Mouse (Mus musculus): ENCODE measurements around the gene Actr1a. TPM values are rescaled to one million over a fixed set of nuclear protein-coding genes. Genes with fewer than 3 reads are reported as not detected.

Gene Actr1a
- polyA plus RNA-seq, 1 experiment from 2014 or later, result 185 TPM

DNA sequence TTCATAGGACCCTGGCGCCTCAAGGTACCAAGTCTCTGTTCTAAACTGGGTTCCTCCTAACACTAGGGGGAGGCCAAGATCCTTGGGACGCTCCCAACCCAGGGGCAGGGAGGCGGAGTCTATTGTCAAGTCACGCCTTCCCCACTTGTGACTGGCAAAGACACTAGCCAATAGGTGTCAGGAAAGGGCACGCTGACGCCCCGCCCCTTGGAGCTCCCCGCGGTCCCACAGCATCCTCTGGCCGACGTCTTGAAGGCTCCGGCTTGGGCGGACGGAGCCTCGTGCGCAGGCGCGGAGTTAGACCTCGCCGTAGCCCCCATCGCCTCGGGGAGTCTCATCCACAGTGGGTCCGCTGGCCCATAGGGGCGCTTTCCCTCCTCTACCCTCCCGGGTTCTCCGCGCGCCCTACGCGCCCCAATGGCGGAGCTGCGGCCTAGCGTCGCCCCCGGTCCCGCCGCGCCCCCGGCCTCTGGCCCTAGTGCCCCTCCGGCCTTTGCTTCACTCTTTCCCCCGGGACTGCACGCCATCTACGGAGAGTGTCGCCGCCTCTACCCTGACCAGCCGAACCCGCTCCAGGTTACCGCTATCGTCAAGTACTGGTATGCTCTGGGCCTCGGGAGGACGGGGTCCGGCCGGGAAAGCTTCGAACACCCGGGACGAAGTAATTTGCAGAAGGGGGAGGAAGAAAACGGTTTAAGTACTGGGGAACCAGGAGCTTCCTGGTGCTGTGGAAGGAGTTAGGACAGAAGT is 1.3 kb upstream of the Actr1a start, which contains the start of gene Sufu:
Gene Sufu (plus strand): TSS at position 211 of the 750 bp plus-strand sequence.
- Histone ChIP-seq H3K36me3 (replicated peaks) (peaks cover 16% of the 10 kb centered on the region), H3K4me3 (peak within 1 kb of the TSS; percentile 89), H3K9me3 (no peaks in the 10 kb centered on the region), H3K27ac (peak within 1 kb of the TSS; percentile 93), H3K27me3 (ENCODE audit: poor library complexity, severe bottlenecking) (no peaks in the 10 kb centered on the region), H3K4me1 (peaks cover 48% of the 10 kb centered on the region)
- peak; percentile 98 for DNase-seq (ENCODE audit: extremely low spot score, low spot score)
- WGBS, result under 1% methylated on average over 57 of the region's 57 CpGs

GRCm38 (mm10) chr19:46396109-46396508 is 561 bp upstream of the Actr1a start:
- Histone ChIP-seq H3K4me1 (peaks cover 48% of the 10 kb centered on the region), H3K27me3 (ENCODE audit: poor library complexity, severe bottlenecking) (no peaks in the 10 kb centered on the region), H3K27ac (0 out of 2 replicates have a peak overlapping the region, but pooled peaks have one; percentile 92), H3K36me3 (replicated peaks) (peaks cover 10% of the 10 kb centered on the region), H3K9me3 (no peaks in the 10 kb centered on the region), H3K4me3 (peak overlapping the region; percentile 89)
- DNase-seq (ENCODE audit: extremely low spot score, low spot score), result no peak
- 15% methylated on average over 8 of the region's 8 CpGs for WGBS

DNA sequence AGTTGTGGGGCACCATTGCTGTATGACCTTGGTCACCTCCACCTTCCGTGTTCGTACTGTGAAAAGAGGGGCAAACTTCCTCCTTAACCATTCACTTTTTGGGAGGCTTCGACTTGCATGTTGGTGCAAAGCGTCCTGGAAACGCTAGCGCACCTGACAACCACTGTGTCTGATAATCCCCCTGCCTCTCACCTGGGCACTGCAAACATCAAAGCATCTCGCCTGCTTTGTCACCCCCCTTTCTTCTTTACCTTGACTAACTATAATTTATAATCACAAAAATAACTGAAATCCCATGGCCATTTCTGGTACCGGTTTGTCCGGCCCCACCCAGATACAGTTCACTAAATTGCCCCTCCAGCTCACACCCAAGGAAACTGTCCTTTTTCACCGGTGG is 838 bp downstream of the Actr1a start:
- Histone ChIP-seq H3K27me3 (ENCODE audit: poor library complexity, severe bottlenecking) (no peaks in the 10 kb centered on the region), H3K9me3 (no peaks in the 10 kb centered on the region), H3K36me3 (replicated peaks) (peaks cover 13% of the 10 kb centered on the region), H3K4me3 (peak overlapping the region; percentile 89), H3K4me1 (peaks cover 45% of the 10 kb centered on the region), H3K27ac (peak overlapping the region; percentile 92)
- WGBS, result 9% methylated on average over 10 of the region's 10 CpGs
- DNase-seq (ENCODE audit: extremely low spot score, low spot score), result no peak

GRCm38 (mm10) chr19:46392018-46392417 is 3.5 kb downstream of the Actr1a start:
- H3K4me1 ChIP-seq, result peaks cover 22% of the 10 kb centered on the region
- H3K27ac ChIP-seq, result no peak overlapping the region
- peaks cover 35% of the 10 kb centered on the region for H3K36me3 ChIP-seq (replicated peaks)
- H3K27me3 ChIP-seq (ENCODE audit: poor library complexity, severe bottlenecking), result no peaks in the 10 kb centered on the region
- DNase-seq (ENCODE audit: extremely low spot score, low spot score), result peak; percentile 53
- WGBS, result 51% methylated on average over 4 of the region's 4 CpGs
- H3K9me3 ChIP-seq, result no peaks in the 10 kb centered on the region
- H3K4me3 ChIP-seq, result no peak overlapping the region

- no peaks in the 10 kb centered on the region for H3K27me3 ChIP-seq (ENCODE audit: poor library complexity, severe bottlenecking)
- WGBS, result 89% methylated on average over 5 of the region's 5 CpGs
- H3K4me3 ChIP-seq, result no peak overlapping the region
- H3K36me3 ChIP-seq (replicated peaks), result peaks cover 53% of the 10 kb centered on the region
- DNase-seq (ENCODE audit: extremely low spot score, low spot score), result no peak
- peaks cover 15% of the 10 kb centered on the region for H3K4me1 ChIP-seq
- H3K27ac ChIP-seq, result no peak overlapping the region
- no peaks in the 10 kb centered on the region for H3K9me3 ChIP-seq
These were observed 5.7 kb downstream of the Actr1a start for GRCm38 (mm10) chr19:46389872-46390271.

DNA sequence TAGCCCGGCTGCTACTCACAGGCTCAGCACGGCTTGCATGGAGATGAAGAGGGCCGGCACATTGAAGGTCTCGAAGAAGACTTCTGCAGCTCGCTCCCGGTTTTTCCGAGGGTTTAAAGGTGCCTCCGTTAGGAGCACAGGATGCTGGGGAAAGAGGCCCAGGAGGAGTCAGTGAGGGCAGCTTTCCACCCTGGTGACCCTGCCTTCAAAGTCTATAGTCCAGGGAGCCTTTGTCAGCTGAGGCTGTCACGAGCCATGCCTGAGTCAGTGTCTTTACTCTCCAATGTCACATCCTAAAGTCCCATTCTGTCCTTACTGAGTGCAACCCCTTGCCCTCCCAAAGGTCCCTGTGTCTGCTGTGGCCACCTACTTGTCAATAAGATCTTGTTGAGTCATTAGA is 13.3 kb downstream of the Actr1a start:
- Histone ChIP-seq H3K9me3 (no peaks in the 10 kb centered on the region; the same call in 1 of the 2 replicates), H3K36me3 (replicated peaks) (peaks cover 97% of the 10 kb centered on the region), H3K4me3 (no peak overlapping the region), H3K27ac (no peak overlapping the region), H3K27me3 (ENCODE audit: poor library complexity, severe bottlenecking) (no peaks in the 10 kb centered on the region), H3K4me1 (no peaks in the 10 kb centered on the region)
- WGBS, result 90% methylated on average over 9 of the region's 9 CpGs
- no peak for DNase-seq (ENCODE audit: extremely low spot score, low spot score)

DNA sequence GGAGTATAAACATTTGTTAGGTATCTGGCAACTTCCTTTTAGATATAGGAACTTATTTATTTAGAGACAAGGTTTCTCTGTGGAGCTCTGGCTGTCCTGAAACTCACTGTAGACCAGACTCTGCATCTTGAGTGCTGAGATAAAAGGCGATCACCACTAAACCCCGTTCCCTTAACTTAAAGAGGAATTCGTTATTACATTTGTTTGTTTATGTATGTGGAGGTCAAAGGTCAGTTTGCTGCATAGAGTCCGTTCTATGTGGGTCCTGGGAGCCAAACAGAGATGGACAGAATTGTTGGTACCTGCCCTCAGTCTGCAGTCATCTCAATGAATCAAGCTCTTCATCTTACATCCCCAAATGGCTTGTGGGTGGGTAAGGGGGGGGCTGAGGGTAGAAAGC is 19.7 kb downstream of the Actr1a start:
- no peaks in the 10 kb centered on the region for H3K27me3 ChIP-seq (ENCODE audit: poor library complexity, severe bottlenecking)
- H3K4me3 ChIP-seq, result no peak overlapping the region
- H3K9me3 ChIP-seq, result no peaks in the 10 kb centered on the region
- 73% methylated on average over 4 of the region's 4 CpGs for WGBS
- DNase-seq (ENCODE audit: extremely low spot score, low spot score), result no peak
- H3K36me3 ChIP-seq (replicated peaks), result peaks cover 56% of the 10 kb centered on the region
- H3K4me1 ChIP-seq, result peaks cover 11% of the 10 kb centered on the region
- H3K27ac ChIP-seq, result no peak overlapping the region

DNA sequence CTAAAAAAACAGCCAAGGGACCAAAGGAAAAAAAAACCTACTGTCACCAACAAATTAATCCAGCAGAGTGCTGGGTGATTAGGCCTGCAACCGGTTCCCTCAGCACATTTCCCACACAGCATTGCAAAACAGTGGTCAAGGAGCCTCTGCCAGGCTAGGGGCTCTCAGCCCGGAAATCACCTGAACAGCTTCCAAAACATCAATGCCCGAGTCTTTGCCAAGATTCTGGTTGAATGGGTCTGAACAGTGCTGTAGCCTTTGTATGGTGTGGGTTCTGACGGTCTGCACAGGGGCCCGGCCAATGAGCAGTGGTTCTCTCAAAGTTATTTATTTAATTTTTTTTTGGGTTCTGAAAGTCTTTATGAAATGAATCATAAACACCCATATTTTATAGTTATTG is 20.1 kb downstream of the Actr1a start:
- H3K4me3 ChIP-seq, result no peak overlapping the region
- no peaks in the 10 kb centered on the region for H3K27me3 ChIP-seq (ENCODE audit: poor library complexity, severe bottlenecking)
- no peak for DNase-seq (ENCODE audit: extremely low spot score, low spot score)
- 76% methylated on average over 5 of the region's 5 CpGs for WGBS
- H3K4me1 ChIP-seq, result peaks cover 11% of the 10 kb centered on the region
- H3K36me3 ChIP-seq (replicated peaks), result peaks cover 52% of the 10 kb centered on the region
- H3K27ac ChIP-seq, result no peak overlapping the region
- no peaks in the 10 kb centered on the region for H3K9me3 ChIP-seq

DNA sequence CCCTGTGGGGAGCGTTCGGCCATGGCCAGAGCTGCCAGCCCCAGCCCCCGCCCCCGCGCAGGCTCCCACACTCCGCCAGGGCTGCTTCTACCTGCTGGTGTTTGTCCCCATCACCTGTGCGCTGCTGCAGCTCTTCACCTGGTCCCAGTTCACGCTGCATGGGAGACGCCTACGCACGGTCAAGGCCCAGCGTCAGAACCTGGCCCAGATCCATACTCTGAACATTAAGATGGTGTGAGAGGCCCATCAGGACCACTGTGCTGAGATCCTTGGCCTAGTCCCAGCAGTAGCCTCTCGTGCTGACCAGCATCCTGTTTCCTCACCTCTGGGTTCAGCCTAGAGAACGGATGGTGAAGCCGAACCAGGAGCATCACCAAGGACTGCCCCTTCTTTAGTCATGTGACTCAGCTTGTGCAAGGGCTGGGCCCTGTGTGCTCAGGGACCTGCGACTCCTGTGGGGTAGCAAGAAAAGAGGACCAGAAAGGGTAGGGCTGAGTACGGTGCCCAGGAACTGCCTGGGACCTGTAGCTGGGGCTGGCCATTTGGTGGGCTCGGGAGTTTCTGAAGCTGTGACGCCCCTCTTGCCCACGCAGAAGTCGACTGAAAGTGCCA is 21.0 kb downstream of the Actr1a start:
- H3K27me3 ChIP-seq (ENCODE audit: poor library complexity, severe bottlenecking), result no peaks in the 10 kb centered on the region
- peak overlapping the region; percentile 22 for H3K27ac ChIP-seq
- 49% methylated on average over 21 of the region's 21 CpGs for WGBS
- no peak for DNase-seq (ENCODE audit: extremely low spot score, low spot score)
- H3K36me3 ChIP-seq (replicated peaks), result peaks cover 43% of the 10 kb centered on the region
- H3K4me1 ChIP-seq, result peaks cover 11% of the 10 kb centered on the region
- H3K9me3 ChIP-seq, result no peaks in the 10 kb centered on the region
- no peak overlapping the region for H3K4me3 ChIP-seq

DNA sequence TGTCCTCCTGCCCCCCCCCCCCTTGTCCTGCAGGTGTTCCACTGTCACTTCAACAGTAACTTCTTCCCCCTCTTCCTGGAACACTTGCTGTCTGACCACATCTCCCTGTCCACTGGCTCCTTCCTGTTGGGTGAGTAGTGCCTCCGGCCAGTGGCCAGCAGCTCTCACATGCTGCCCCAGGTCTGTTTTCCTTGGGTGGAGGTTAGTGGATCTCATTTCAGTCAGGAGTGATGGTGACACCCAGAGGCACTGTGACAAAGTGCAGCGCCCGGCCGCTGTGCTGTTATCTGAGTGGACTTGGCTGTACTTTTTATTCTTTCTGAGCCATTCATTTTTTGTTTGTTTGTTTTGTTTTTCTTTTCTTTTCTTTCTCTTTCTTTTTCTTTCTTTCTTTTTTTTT is 26.3 kb downstream of the Actr1a start:
- Histone ChIP-seq H3K36me3 (replicated peaks) (no peaks in the 10 kb centered on the region), H3K4me3 (no peak overlapping the region), H3K27ac (no peak overlapping the region), H3K9me3 (no peaks in the 10 kb centered on the region), H3K27me3 (ENCODE audit: poor library complexity, severe bottlenecking) (no peaks in the 10 kb centered on the region), H3K4me1 (peaks cover 2% of the 10 kb centered on the region)
- peak; percentile 42 for DNase-seq (ENCODE audit: extremely low spot score, low spot score)
- WGBS, result 39% methylated on average over 4 of the region's 4 CpGs

GRCm38 (mm10) chr19:46367798-46368590 is 27.6 kb downstream of the Actr1a start:
- Histone ChIP-seq H3K27me3 (ENCODE audit: poor library complexity, severe bottlenecking) (no peaks in the 10 kb centered on the region), H3K27ac (no peak overlapping the region), H3K4me3 (no peak overlapping the region), H3K9me3 (no peaks in the 10 kb centered on the region), H3K4me1 (no peaks in the 10 kb centered on the region), H3K36me3 (replicated peaks) (no peaks in the 10 kb centered on the region)
- no peak for DNase-seq (ENCODE audit: extremely low spot score, low spot score)
- 89% methylated on average over 23 of the region's 23 CpGs for WGBS

- Histone ChIP-seq H3K9me3 (no peaks in the 10 kb centered on the region), H3K36me3 (replicated peaks) (no peaks in the 10 kb centered on the region), H3K27ac (no peak overlapping the region), H3K4me1 (0 out of 2 replicates have a peak, but pooled peaks cover 2% of the 10 kb centered on the region), H3K27me3 (ENCODE audit: poor library complexity, severe bottlenecking) (peaks cover 4% of the 10 kb centered on the region), H3K4me3 (no peak overlapping the region)
- 89% methylated on average over 11 of the region's 11 CpGs for WGBS
- DNase-seq (ENCODE audit: extremely low spot score, low spot score), result no peak
These were observed 32.1 kb downstream of the Actr1a start for GRCm38 (mm10) chr19:46363294-46364009.
